In the genomic region with DNA sequence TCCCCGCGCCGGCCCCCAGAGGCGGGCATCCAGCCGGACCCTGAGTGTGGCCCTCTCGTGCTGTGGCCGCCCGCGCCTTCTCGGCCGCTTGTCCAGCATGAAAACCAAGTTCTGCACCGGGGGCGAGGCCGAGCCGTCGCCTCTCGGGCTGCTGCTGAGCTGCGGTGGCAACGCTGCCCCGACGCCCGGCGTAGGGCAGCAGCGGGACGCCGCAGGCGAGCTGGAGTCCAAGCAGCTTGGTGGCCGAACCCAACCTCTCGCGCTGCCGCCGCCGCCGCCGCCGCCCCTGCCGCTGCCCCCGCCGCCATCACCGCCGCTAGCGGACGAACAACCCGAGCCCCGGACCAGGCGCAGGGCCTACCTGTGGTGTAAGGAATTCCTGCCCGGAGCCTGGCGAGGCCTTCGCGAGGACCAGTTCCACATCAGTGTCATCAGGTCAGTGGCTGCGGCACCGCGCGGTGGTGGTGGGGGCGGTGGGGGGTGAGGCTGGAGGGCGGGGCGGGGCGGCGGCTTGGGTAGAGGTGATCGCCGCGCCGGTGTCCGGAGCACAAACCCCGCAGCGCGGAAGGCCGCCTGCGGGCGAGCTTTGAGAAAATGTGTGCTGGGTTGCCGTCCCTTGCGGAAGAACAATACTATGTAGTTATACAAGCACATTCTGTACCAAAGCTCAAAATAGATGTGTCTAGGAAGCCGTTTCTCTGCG, we compare ENCODE assay signal across 8 mouse cellular contexts. TPM values are rescaled to one million over a fixed set of nuclear protein-coding genes. Genes with fewer than 3 reads are reported as not detected.
DNase-seq lines count a peak whose midpoint lies in the region; ATAC-seq and TF ChIP-seq lines count a peak whose summit lies in the region.

No protein-coding gene starts in this region.

- peaks cover 15% of the 10 kb centered on the region for H3K36me3 ChIP-seq in G1E (replicated peaks)
- H3K36me3 ChIP-seq in forebrain, embryonic 13.5 days (ENCODE audit: poor library complexity, severe bottlenecking): no peaks in the 10 kb centered on the region

- H3K27ac ChIP-seq in forebrain, embryonic 13.5 days: peak overlapping the region; percentile 98

- no peak for TF ChIP-seq CTCF in G1E (IDR thresholded peaks at IDR 0.05; ENCODE audit: low read depth, low read length)
- no peak for TF ChIP-seq CTCF in brain, embryonic 14.5 days (IDR thresholded peaks at IDR 0.05; ENCODE audit: borderline replicate concordance, extremely low read depth, insufficient read depth, insufficient read length)

- H3K4me1 ChIP-seq in G1E (ENCODE audit: insufficient read depth, low read depth, low read length): peaks cover 29% of the 10 kb centered on the region
- peaks cover 38% of the 10 kb centered on the region for H3K4me1 ChIP-seq in forebrain, embryonic 13.5 days

- DNase-seq in G1E (ENCODE audit: low spot score): peak; percentile 34
- DNase-seq in brain, embryonic 14.5 days (ENCODE audit: low read depth): peak; percentile 59
- peak; percentile 65 for DNase-seq in heart, postnatal 4 days
- DNase-seq in left cerebral cortex, adult 11 months (ENCODE audit: low spot score): peak; percentile 48
- peak; percentile 54 for DNase-seq in lung, postnatal 14 days
- peak; percentile 52 for DNase-seq in right cerebral cortex, postnatal 25 days
- DNase-seq in yolk sac, embryonic 10.5 days (ENCODE audit: low spot score): peak; percentile 76

- H3K9ac ChIP-seq in forebrain, embryonic 13.5 days: peak overlapping the region; percentile 85

- 1% methylated on average over 71 of the region's 74 CpGs for WGBS in forebrain, embryonic 13.5 days

- no peaks in the 10 kb centered on the region for H3K27me3 ChIP-seq in G1E (ENCODE audit: insufficient read depth, low read length)
- H3K27me3 ChIP-seq in forebrain, embryonic 13.5 days: no peaks in the 10 kb centered on the region

- H3K4me3 ChIP-seq in G1E (ENCODE audit: low read depth, low read length): peak overlapping the region; percentile 80
- H3K4me3 ChIP-seq in forebrain, embryonic 13.5 days: peak overlapping the region; percentile 82

- peak overlapping the region; percentile 70 for H3K4me2 ChIP-seq in forebrain, embryonic 13.5 days

- TF ChIP-seq POLR2A in brain, embryonic 14.5 days (IDR thresholded peaks at IDR 0.05; ENCODE audit: borderline replicate concordance, extremely low read depth, insufficient read depth, insufficient read length, poor library complexity, severe bottlenecking): no peak

- ATAC-seq in G1E (ENCODE audit: extremely low read depth, insufficient number of reproducible peaks, low FRiP score, poor library complexity, severe bottlenecking): no peak
- ATAC-seq in forebrain, embryonic 13.5 days: peak; percentile 43

- no peaks in the 10 kb centered on the region for H3K9me3 ChIP-seq in G1E (replicated peaks)
- H3K9me3 ChIP-seq in forebrain, embryonic 13.5 days (replicated peaks): no peaks in the 10 kb centered on the region

RNA-seq across cellular contexts. Expression of gene Chka, which starts 0.6 kb away (rescaled TPM):
- 26.7 and 32.5 TPM in 2 replicates for total RNA-seq in G1E (2014; fragmentation: Nextera tagmentation)
- 26.7 and 31.7 TPM in 2 replicates for total RNA-seq in G1E (2017)
- 7.4 and 10.9 TPM in 2 replicates for polyA plus RNA-seq in G1E (2012)
- polyA plus RNA-seq in brain, embryonic 14.5 days (2012; rRNA removed): 79.9 and 89.6 TPM in 2 replicates
- 53.1 and 54.8 TPM in 2 replicates for polyA plus RNA-seq in forebrain, embryonic 13.5 days (2015; fragmentation: Nextera tagmentation; extraction: Ambion mirVana)
- 10 to 100 TPM; 16.8 to 16.9 TPM for total RNA-seq in heart, postnatal 4 days (2021)

RNA-seq across cellular contexts. Expression of gene Tcirg1, which starts 54.8 kb away (rescaled TPM):
- total RNA-seq in G1E (2014; fragmentation: Nextera tagmentation) (30.7 and 37.5 TPM in 2 replicates), G1E (2017) (37.0 and 48.5 TPM in 2 replicates)
- 36.5 and 43.9 TPM in 2 replicates for polyA plus RNA-seq in G1E (2012)
- 31.4 and 45.2 TPM in 2 replicates for polyA plus RNA-seq in brain, embryonic 14.5 days (2012; rRNA removed)
- polyA plus RNA-seq in forebrain, embryonic 13.5 days (2015; fragmentation: Nextera tagmentation; extraction: Ambion mirVana): 10.4 and 11.3 TPM in 2 replicates
- total RNA-seq in heart, postnatal 4 days (2021): 10 to 100 TPM; 19.2 to 22.9 TPM
